Mouse (Mus musculus) myocyte (in vitro differentiated cells): ENCODE data around the gene Sh3bp1.

Source experiments
- E2F4 ChIP-seq: IDR thresholded peaks from one replicate; pipeline ENCODE4 v1.6.1; 2011; ENCODE audit warnings: mild to moderate bottlenecking, control low read depth, moderate library complexity; ENCODE audit not compliant: insufficient read depth
- MAX ChIP-seq: IDR thresholded peaks from one replicate; pipeline ENCODE4 v1.6.1; 2011; ENCODE audit warnings: low read depth, mild to moderate bottlenecking, control low read depth
- MYOD1 ChIP-seq, 3 experiments: IDR thresholded peaks; one replicate each; pipeline ENCODE4 v1.6.1; 2011; ENCODE audit warnings: control low read depth in 2 of 3, low read depth in 2 of 3, mild to moderate bottlenecking in 2 of 3, moderate library complexity in 1 of 3; ENCODE audit not compliant: insufficient read length in 2 of 3, control insufficient read depth in 1 of 3
- POLR2A ChIP-seq: IDR thresholded peaks from one replicate; pipeline ENCODE4 v1.6.1; 2011; ENCODE audit warnings: low read depth, mild to moderate bottlenecking, control low read depth, moderate library complexity; ENCODE audit not compliant: insufficient read length
- POLR2AphosphoS2 ChIP-seq: IDR thresholded peaks from one replicate; pipeline ENCODE4 v1.6.1; 2011; ENCODE audit warnings: low read depth, control low read depth; ENCODE audit not compliant: insufficient read length
- SRF ChIP-seq: IDR thresholded peaks from one replicate; pipeline ENCODE4 v1.6.1; 2011; ENCODE audit warnings: low read depth; ENCODE audit not compliant: control insufficient read depth, insufficient read length
- TCF12 ChIP-seq: IDR thresholded peaks from one replicate; pipeline ENCODE4 v1.6.1; 2011; ENCODE audit warnings: mild to moderate bottlenecking, control low read depth; ENCODE audit not compliant: poor library complexity, insufficient read depth, severe bottlenecking
- USF1 ChIP-seq: IDR thresholded peaks from one replicate; pipeline ENCODE4 v1.6.1; 2011; ENCODE audit warnings: low read depth, mild to moderate bottlenecking, control low read depth, moderate library complexity

GRCm38 (mm10) chr15:78862280-78862679, 37.3 kb upstream of the Sh3bp1 start:
- TF ChIP-seq MAX (no peak), POLR2A (no peak), TCF12 (no peak), E2F4 (no peak), SRF (no peak), USF1 (no peak), POLR2AphosphoS2 (no peak), MYOD1 (IDR thresholded peaks at IDR 0.05; ENCODE audit: control insufficient read depth in 1 of 3, insufficient read length in 2 of 3, low read depth in 2 of 3) (no peak)
